Mouse (Mus musculus) stomach, postnatal 0 days (tissue): ENCODE measurements at regions not wholly inside any gene's neighbourhood (a gene's known extent, or its start where the extent isn't known, plus 50 kb on each side); places are given as distances from the start of the nearest gene placed in this dataset.

ENCODE experiments used
- CTCF ChIP-seq: IDR thresholded peaks from 2 replicates; pipeline ENCODE4 v1.5.1; 2016; ENCODE audit warnings: antibody characterized with exemption, low read depth, mild to moderate bottlenecking, moderate library complexity
- EP300 ChIP-seq: optimal IDR thresholded peaks from 2 replicates; pipeline ENCODE3; 2016; ENCODE audit warnings: antibody characterized with exemption

GRCm38 (mm10) chrX:42361400-42362028, 128.0 kb upstream of the Tex13c2 start:
- no peak for TF ChIP-seq EP300
- no peak for TF ChIP-seq CTCF
